Mouse (Mus musculus): ENCODE measurements at regions not wholly inside any gene's neighbourhood (a gene's known extent, or its start where the extent isn't known, plus 50 kb on each side); places are given as distances from the start of the nearest gene placed in this dataset.

DNA sequence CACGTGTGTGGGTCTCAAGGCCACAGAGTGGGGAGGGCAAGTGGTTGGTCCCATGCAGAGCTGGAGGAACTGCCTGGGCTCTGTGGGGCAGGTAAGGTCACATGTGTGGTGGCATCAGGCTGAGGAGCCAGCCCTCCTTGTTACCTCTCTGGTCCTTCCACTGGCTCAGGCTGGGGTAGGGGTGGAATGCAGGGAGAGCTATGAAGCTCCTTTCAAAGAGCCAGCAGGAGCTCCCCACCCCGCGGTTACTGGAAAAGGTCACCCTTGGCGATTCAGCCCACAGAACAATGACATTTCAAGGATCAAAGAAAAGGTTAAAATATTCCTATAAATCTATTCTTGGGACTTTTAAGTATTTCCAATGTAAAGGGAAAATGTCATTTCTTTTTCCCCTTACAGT, 74.4 kb downstream of the Chst1 start:
- TF ChIP-seq CTCF (IDR thresholded peaks at IDR 0.05; ENCODE audit: insufficient read depth, low read length) = no peak
- no peak for TF ChIP-seq POLR2A (IDR thresholded peaks at IDR 0.05; ENCODE audit: borderline replicate concordance, extremely low read depth, low read depth, low read length)

All from lung, adult 2 months (tissue).